Mouse (Mus musculus) MEL (cell line): ENCODE results near the gene Zfp536.

Source experiments
- CTCF ChIP-seq, 3 experiments: IDR thresholded peaks in 2 of 3; conservative IDR thresholded peaks in 1 of 3; 2 replicates each; pipeline ENCODE4 v1.5.1; 2011 to 2012; ENCODE audit warnings: low read length in 3 of 3, low read depth in 2 of 3, mild to moderate bottlenecking in 2 of 3, improper control_type of control experiment in 1 of 3, inconsistent platforms in 1 of 3, mixed read lengths in 1 of 3, moderate library complexity in 1 of 3; ENCODE audit not compliant: control insufficient read depth in 1 of 3, insufficient read depth in 1 of 3, poor library complexity in 1 of 3, severe bottlenecking in 1 of 3
- E2F4 ChIP-seq: IDR thresholded peaks from 2 replicates; pipeline ENCODE4 v1.6.1; 2011; ENCODE audit warnings: low read depth, low read length, improper control_type of control experiment, borderline replicate concordance
- POLR2AphosphoS2 ChIP-seq: IDR thresholded peaks from 2 replicates; pipeline ENCODE4 v1.6.1; 2011; ENCODE audit warnings: low read length, improper control_type of control experiment
- TCF12 ChIP-seq: IDR thresholded peaks from 2 replicates; pipeline ENCODE4 v1.6.1; 2014; ENCODE audit warnings: low read depth, mild to moderate bottlenecking, inconsistent platforms, low read length, improper control_type of control experiment, moderate library complexity
- ZC3H11A ChIP-seq: IDR thresholded peaks from 2 replicates; pipeline ENCODE4 v1.6.1; 2012; ENCODE audit warnings: low read depth, mild to moderate bottlenecking, inconsistent platforms, low read length, improper control_type of control experiment

- TF ChIP-seq POLR2AphosphoS2 (no peak), TCF12 (no peak), CTCF (IDR thresholded peaks at IDR 0.05 in 2 of 3, conservative IDR thresholded peaks at IDR 0.05 in 1 of 3; ENCODE audit: control insufficient read depth in 1 of 3, insufficient read depth in 1 of 3, low read depth in 2 of 3, low read length in 3 of 3, poor library complexity in 1 of 3, severe bottlenecking in 1 of 3) (no peak), ZC3H11A (no peak), E2F4 (no peak)
Observed at GRCm38 (mm10) chr7:37554405-37554804, 219.0 kb downstream of the Zfp536 start.
